ENCODE assay signal across 11 mouse cellular contexts in the genomic region with DNA sequence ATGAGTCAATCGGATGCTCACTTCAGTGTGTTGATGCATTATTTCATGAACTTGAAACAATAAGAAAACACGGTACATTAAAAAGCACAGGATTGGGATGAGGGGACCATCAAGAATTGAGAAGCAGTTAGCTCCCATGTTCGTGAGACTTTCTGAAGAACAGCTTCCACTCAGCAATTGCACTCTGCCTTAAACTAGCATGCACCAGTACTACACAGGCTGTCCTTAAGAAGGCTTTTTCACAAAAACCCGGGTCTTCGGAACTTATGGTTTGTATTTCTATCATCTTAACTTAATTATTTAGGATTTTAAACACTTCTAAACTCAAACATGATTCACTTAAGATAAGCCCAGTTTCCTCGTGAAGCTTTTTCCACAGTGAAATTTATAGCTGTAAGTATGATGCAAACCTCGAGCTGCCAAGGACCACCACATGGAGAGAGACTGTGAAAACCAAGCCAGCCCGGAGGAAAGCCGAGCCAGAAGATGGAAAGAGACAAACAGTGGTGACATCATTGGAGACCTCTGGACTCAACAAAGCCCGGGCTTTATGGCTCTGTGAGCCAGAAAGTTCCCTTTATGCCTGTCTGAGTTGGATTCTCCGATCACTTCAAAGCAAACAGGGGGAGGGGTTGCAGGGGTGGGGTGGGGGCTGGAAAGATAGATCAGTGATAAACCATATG.
DNase-seq lines count a peak whose midpoint lies in the region; ATAC-seq and TF ChIP-seq lines count a peak whose summit lies in the region.
"Had no signal": no experiment of that assay in that cellular context is flagged by ENCODE, and none has a peak within 500 bp of the region (broad histone marks: within the 10 kb centered on the region; RNA-seq: fewer than 3 reads in every experiment).

No protein-coding gene starts in this region.

- no peak for TF ChIP-seq CTCF in gastrocnemius, adult 2 months (IDR thresholded peaks at IDR 0.05)

- H3K9me3 ChIP-seq in embryonic facial prominence, embryonic 13.5 days = no peaks in the 10 kb centered on the region
- H3K9me3 ChIP-seq in limb, embryonic 15.5 days = no peaks in the 10 kb centered on the region

- no peak overlapping the region for H3K27ac ChIP-seq in gastrocnemius, adult 2 months
- no peak overlapping the region for H3K27ac ChIP-seq in embryonic facial prominence, embryonic 13.5 days
- H3K27ac ChIP-seq in limb, embryonic 15.5 days = no peak overlapping the region

- WGBS in embryonic facial prominence, embryonic 13.5 days = 39% methylated on average over 11 of the region's 11 CpGs
- WGBS in limb, embryonic 15.5 days = 41% methylated on average over 11 of the region's 11 CpGs

- no peaks in the 10 kb centered on the region for H3K36me3 ChIP-seq in embryonic facial prominence, embryonic 13.5 days
- H3K36me3 ChIP-seq in limb, embryonic 15.5 days = no peaks in the 10 kb centered on the region

- intact Hi-C loops in gastrocnemius, adult 2 months (cut with DNase I) = no loop called here

- H3K4me1 ChIP-seq in embryonic facial prominence, embryonic 13.5 days = peaks cover 13% of the 10 kb centered on the region
- no peaks in the 10 kb centered on the region for H3K4me1 ChIP-seq in limb, embryonic 15.5 days

- H3K4me2 ChIP-seq in embryonic facial prominence, embryonic 13.5 days = 0 out of 2 replicates have a peak overlapping the region, but pooled peaks have one; percentile 11
- H3K4me2 ChIP-seq in limb, embryonic 15.5 days = no peak overlapping the region

- ATAC-seq in embryonic facial prominence, embryonic 13.5 days (ENCODE audit: insufficient number of reproducible peaks, insufficient read depth, low FRiP score, low TSS enrichment, low read depth) = no peak
- ATAC-seq in limb, embryonic 15.5 days (ENCODE audit: insufficient number of reproducible peaks, low FRiP score, low TSS enrichment, low read depth) = peak; percentile 55; the same call in 1 of the 2 replicates

- peak; percentile 24 for DNase-seq in gastrocnemius, adult 2 months
- no peak for DNase-seq in gastrocnemius, postnatal 25 days
- peak; percentile 46 to 62 for DNase-seq in kidney, postnatal 4 days
- no peak for DNase-seq in kidney, postnatal 25 days
- no peak for DNase-seq in c-Kit-positive CD71-positive TER-119-positive erythroid progenitor cells, embryonic 14.5 days (ENCODE audit: low spot score)
- no peak for DNase-seq in spleen, postnatal 10 days (ENCODE audit: low spot score in 2 of 2)
- DNase-seq: heart, postnatal 14 days; thymus, adult 2 months had no signal

- H3K9ac ChIP-seq in embryonic facial prominence, embryonic 13.5 days = no peak overlapping the region
- no peak overlapping the region for H3K9ac ChIP-seq in limb, embryonic 15.5 days

- no peak overlapping the region for H3K4me3 ChIP-seq in gastrocnemius, adult 2 months
- no peak overlapping the region for H3K4me3 ChIP-seq in embryonic facial prominence, embryonic 13.5 days
- H3K4me3 ChIP-seq in limb, embryonic 15.5 days = no peak overlapping the region

- H3K27me3 ChIP-seq in embryonic facial prominence, embryonic 13.5 days = no peaks in the 10 kb centered on the region
- no peaks in the 10 kb centered on the region for H3K27me3 ChIP-seq in limb, embryonic 15.5 days
- H3K27me3 ChIP-seq: CH12.LX had no signal

Comparison
In these comparisons a context has a peak if more than half of its experiments do, and no peak if none do; other contexts are left out.
1. DNase-seq: peak in gastrocnemius, adult 2 months (single experiment) and kidney, postnatal 4 days (2 of 2); none in gastrocnemius, postnatal 25 days (single experiment), kidney, postnatal 25 days (0 of 2), c-Kit-positive CD71-positive TER-119-positive erythroid progenitor cells, embryonic 14.5 days (single experiment) and spleen, postnatal 10 days (0 of 2).